Mouse (Mus musculus): Measurements from ENCODE around the gene Esr1. TPM values are rescaled to one million over a fixed set of nuclear protein-coding genes. Genes with fewer than 3 reads are reported as not detected.

Esr1 gene
- total and polyA plus RNA-seq, 2 experiments = 12.2 to 30.3 TPM

DNA sequence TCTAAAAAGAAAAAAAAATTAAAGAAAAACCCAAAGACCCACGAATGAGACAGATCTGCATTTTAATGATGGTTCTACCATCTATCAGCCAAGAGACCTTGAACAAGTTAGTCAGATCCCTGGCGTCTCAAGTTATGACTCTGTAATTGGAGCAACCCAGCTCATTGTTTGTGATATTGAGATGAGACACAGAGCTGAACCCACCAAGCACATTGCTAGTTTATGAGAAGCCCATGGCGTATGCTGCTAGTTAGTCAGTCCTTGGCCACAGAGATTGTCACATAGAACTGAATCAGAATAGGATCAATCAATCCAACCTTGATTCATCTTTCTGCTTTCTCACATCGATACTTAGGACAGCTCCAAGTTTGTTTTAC, 165.3 kb downstream of the Esr1 start:
- no peak for DNase-seq (ENCODE audit: extremely low read depth, low read depth, low spot score)
- H3K27ac ChIP-seq (replicated peaks; ENCODE audit: insufficient read depth, low read depth, low read length) = no peak overlapping the region

GRCm38 (mm10) chr10:4777996-4778395, 166.6 kb downstream of the Esr1 start:
- Histone ChIP-seq H3K4me3 (ENCODE audit: insufficient read depth, low read depth, low read length) (no peak overlapping the region), H3K4me1 (ENCODE audit: control insufficient read depth, insufficient read depth, low read length) (peaks cover 23% of the 10 kb centered on the region), H3K27ac (replicated peaks; ENCODE audit: insufficient read depth, low read depth, low read length) (no peak overlapping the region), H3K27me3 (ENCODE audit: control insufficient read depth, insufficient read depth, low read length) (no peaks in the 10 kb centered on the region), H3K36me3 (ENCODE audit: control insufficient read depth, insufficient read depth, low read length) (no peaks in the 10 kb centered on the region), H3K9ac (ENCODE audit: low read depth, low read length) (no peak overlapping the region), H3K79me2 (ENCODE audit: control insufficient read depth, insufficient read depth, low read length) (peaks cover 2% of the 10 kb centered on the region; the same call in 1 of the 2 replicates)
- WGBS = 76% methylated on average over 3 of the region's 3 CpGs
- DNase-seq (ENCODE audit: extremely low read depth, low read depth, low spot score) = no peak
- TF ChIP-seq POLR2A (IDR thresholded peaks at IDR 0.05; ENCODE audit: extremely low read depth, insufficient read depth, low read length) (no peak), CTCF (IDR thresholded peaks at IDR 0.05; ENCODE audit: low read depth, low read length) (no peak)

More for the DNA sequence above, 165.3 kb downstream of the Esr1 start:
- peaks cover 2% of the 10 kb centered on the region; the same call in 1 of the 2 replicates for H3K79me2 ChIP-seq (ENCODE audit: control insufficient read depth, insufficient read depth, low read length)
- peaks cover 18% of the 10 kb centered on the region for H3K4me1 ChIP-seq (ENCODE audit: control insufficient read depth, insufficient read depth, low read length)
- no peak overlapping the region for H3K9ac ChIP-seq (ENCODE audit: low read depth, low read length)
- no peaks in the 10 kb centered on the region for H3K36me3 ChIP-seq (ENCODE audit: control insufficient read depth, insufficient read depth, low read length)
- no peaks in the 10 kb centered on the region for H3K27me3 ChIP-seq (ENCODE audit: control insufficient read depth, insufficient read depth, low read length)
- H3K4me3 ChIP-seq (ENCODE audit: insufficient read depth, low read depth, low read length) = no peak overlapping the region
- TF ChIP-seq POLR2A (IDR thresholded peaks at IDR 0.05; ENCODE audit: extremely low read depth, insufficient read depth, low read length) = no peak
- no peak for TF ChIP-seq CTCF (IDR thresholded peaks at IDR 0.05; ENCODE audit: low read depth, low read length)
- 46% methylated on average over 4 of the region's 4 CpGs for WGBS

- WGBS = 56% methylated on average over 6 of the region's 6 CpGs
Measured at GRCm38 (mm10) chr10:4780926-4781325, 169.5 kb downstream of the Esr1 start.

DNA sequence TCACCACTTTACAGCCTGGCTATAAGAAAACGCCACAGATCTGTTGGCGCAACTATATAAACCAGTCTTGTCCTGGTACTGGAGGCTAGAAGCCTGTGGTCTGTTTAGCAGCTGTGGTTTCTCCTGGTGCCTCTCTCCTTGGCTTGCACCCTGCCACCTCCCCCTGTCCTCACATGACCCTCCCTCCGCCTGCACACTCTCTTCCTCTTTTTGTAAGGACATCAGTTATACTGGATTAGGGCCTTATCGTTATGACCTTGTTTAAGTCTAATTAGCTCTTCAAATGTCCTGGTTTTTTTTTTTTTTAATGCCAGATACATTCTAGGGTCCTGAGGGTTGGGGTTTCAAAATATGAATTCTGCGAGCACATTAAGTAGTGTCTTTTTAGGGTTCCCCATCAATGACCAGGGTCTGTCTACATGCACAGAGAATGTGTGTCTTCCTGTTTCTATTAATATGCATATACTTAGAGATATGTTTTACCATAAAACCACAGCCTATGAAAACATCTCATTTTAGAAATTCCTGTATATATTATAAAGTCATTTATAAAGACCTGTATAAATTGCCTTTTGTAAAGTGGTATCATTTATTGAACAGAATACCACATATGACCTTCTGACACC, 175.7 kb downstream of the Esr1 start:
- Histone ChIP-seq H3K4me1 (ENCODE audit: control insufficient read depth, insufficient read depth, low read length) (peaks cover 3% of the 10 kb centered on the region), H3K36me3 (ENCODE audit: control insufficient read depth, insufficient read depth, low read length) (no peaks in the 10 kb centered on the region; the same call in 1 of the 2 replicates), H3K27me3 (ENCODE audit: control insufficient read depth, insufficient read depth, low read length) (no peaks in the 10 kb centered on the region), H3K9ac (ENCODE audit: low read depth, low read length) (no peak overlapping the region), H3K79me2 (ENCODE audit: control insufficient read depth, insufficient read depth, low read length) (no peaks in the 10 kb centered on the region; the same call in 1 of the 2 replicates), H3K4me3 (ENCODE audit: insufficient read depth, low read depth, low read length) (no peak overlapping the region), H3K27ac (replicated peaks; ENCODE audit: insufficient read depth, low read depth, low read length) (no peak overlapping the region)
- DNase-seq (ENCODE audit: extremely low read depth, low read depth, low spot score) = no peak
- no peak for TF ChIP-seq POLR2A (IDR thresholded peaks at IDR 0.05; ENCODE audit: extremely low read depth, insufficient read depth, low read length)
- TF ChIP-seq CTCF (IDR thresholded peaks at IDR 0.05; ENCODE audit: low read depth, low read length) = no peak
- 78% methylated on average over 5 of the region's 5 CpGs for WGBS

More at GRCm38 (mm10) chr10:4780926-4781325, 169.5 kb downstream of the Esr1 start:
- TF ChIP-seq POLR2A (IDR thresholded peaks at IDR 0.05; ENCODE audit: extremely low read depth, insufficient read depth, low read length) = no peak
- TF ChIP-seq CTCF (IDR thresholded peaks at IDR 0.05; ENCODE audit: low read depth, low read length) = no peak
- Histone ChIP-seq H3K4me1 (ENCODE audit: control insufficient read depth, insufficient read depth, low read length) (peaks cover 19% of the 10 kb centered on the region), H3K9ac (ENCODE audit: low read depth, low read length) (no peak overlapping the region), H3K27ac (replicated peaks; ENCODE audit: insufficient read depth, low read depth, low read length) (peak overlapping the region; percentile 19; the same call in 1 of the 2 replicates), H3K4me3 (ENCODE audit: insufficient read depth, low read depth, low read length) (no peak overlapping the region), H3K79me2 (ENCODE audit: control insufficient read depth, insufficient read depth, low read length) (peaks cover 2% of the 10 kb centered on the region; the same call in 1 of the 2 replicates), H3K27me3 (ENCODE audit: control insufficient read depth, insufficient read depth, low read length) (no peaks in the 10 kb centered on the region), H3K36me3 (ENCODE audit: control insufficient read depth, insufficient read depth, low read length) (no peaks in the 10 kb centered on the region; the same call in 1 of the 2 replicates)
- DNase-seq (ENCODE audit: extremely low read depth, low read depth, low spot score) = peak; percentile 19

DNA sequence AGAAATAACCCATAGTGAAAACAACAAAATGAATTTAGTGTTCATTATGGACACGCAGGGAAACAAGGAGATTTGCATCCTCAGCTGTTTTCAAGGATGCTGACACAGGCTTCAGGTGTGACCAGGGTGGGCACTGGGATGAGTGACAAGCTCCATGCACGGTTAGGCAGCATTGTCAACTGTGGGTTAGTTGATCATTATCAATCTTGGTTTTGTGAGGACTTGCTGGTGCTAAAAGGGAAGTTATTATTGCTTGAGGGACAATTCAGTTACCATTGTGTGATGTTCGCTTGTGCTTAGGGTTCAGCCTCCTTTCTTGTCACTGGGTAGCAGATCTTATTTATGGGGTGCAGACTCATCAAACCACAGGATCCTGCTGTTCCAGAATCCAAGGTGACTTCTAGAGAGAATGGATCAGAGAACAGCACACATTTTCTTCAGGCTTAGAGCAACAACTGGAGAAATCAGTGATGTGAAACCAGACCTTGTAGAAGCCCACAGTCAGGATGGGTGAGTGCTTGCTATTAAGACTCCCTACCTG, 186.9 kb downstream of the Esr1 start:
- TF ChIP-seq POLR2A (IDR thresholded peaks at IDR 0.05; ENCODE audit: extremely low read depth, insufficient read depth, low read length) (no peak), CTCF (IDR thresholded peaks at IDR 0.05; ENCODE audit: low read depth, low read length) (no peak)
- H3K9ac ChIP-seq (ENCODE audit: low read depth, low read length) = no peak overlapping the region
- peaks cover 3% of the 10 kb centered on the region; the same call in 1 of the 2 replicates for H3K36me3 ChIP-seq (ENCODE audit: control insufficient read depth, insufficient read depth, low read length)
- H3K79me2 ChIP-seq (ENCODE audit: control insufficient read depth, insufficient read depth, low read length) = no peaks in the 10 kb centered on the region; the same call in 1 of the 2 replicates
- DNase-seq (ENCODE audit: extremely low read depth, low read depth, low spot score) = no peak
- no peak overlapping the region for H3K27ac ChIP-seq (replicated peaks; ENCODE audit: insufficient read depth, low read depth, low read length)
- H3K4me3 ChIP-seq (ENCODE audit: insufficient read depth, low read depth, low read length) = no peak overlapping the region
- no peaks in the 10 kb centered on the region for H3K27me3 ChIP-seq (ENCODE audit: control insufficient read depth, insufficient read depth, low read length)
- WGBS = 78% methylated on average over 3 of the region's 3 CpGs
- no peaks in the 10 kb centered on the region for H3K4me1 ChIP-seq (ENCODE audit: control insufficient read depth, insufficient read depth, low read length)

GRCm38 (mm10) chr10:4824366-4824765, 213.0 kb downstream of the Esr1 start:
- no peak overlapping the region for H3K9ac ChIP-seq (ENCODE audit: low read depth, low read length)
- H3K27me3 ChIP-seq (ENCODE audit: control insufficient read depth, insufficient read depth, low read length) = no peaks in the 10 kb centered on the region
- H3K4me3 ChIP-seq (ENCODE audit: insufficient read depth, low read depth, low read length) = no peak overlapping the region
- WGBS = 69% methylated on average over 5 of the region's 5 CpGs
- TF ChIP-seq CTCF (IDR thresholded peaks at IDR 0.05; ENCODE audit: low read depth, low read length) = no peak
- TF ChIP-seq POLR2A (IDR thresholded peaks at IDR 0.05; ENCODE audit: extremely low read depth, insufficient read depth, low read length) = no peak
- no peak for DNase-seq (ENCODE audit: extremely low read depth, low read depth, low spot score)
- H3K36me3 ChIP-seq (ENCODE audit: control insufficient read depth, insufficient read depth, low read length) = no peaks in the 10 kb centered on the region
- H3K27ac ChIP-seq (replicated peaks; ENCODE audit: insufficient read depth, low read depth, low read length) = no peak overlapping the region
- peaks cover 2% of the 10 kb centered on the region; the same call in 1 of the 2 replicates for H3K79me2 ChIP-seq (ENCODE audit: control insufficient read depth, insufficient read depth, low read length)
- H3K4me1 ChIP-seq (ENCODE audit: control insufficient read depth, insufficient read depth, low read length) = no peaks in the 10 kb centered on the region
